Mouse (Mus musculus): ENCODE results near the gene Borcs6. TPM values are rescaled to one million over a fixed set of nuclear protein-coding genes. Genes with fewer than 3 reads are reported as not detected.
"Not testable (repeated sequence)": the region's sequence is repeated elsewhere in the genome, so short reads cannot be mapped to it uniquely, and the experiment has no call there.

Borcs6 gene
- polyA plus RNA-seq, 1 experiment from 2014 or later: 23.1 TPM

DNA sequence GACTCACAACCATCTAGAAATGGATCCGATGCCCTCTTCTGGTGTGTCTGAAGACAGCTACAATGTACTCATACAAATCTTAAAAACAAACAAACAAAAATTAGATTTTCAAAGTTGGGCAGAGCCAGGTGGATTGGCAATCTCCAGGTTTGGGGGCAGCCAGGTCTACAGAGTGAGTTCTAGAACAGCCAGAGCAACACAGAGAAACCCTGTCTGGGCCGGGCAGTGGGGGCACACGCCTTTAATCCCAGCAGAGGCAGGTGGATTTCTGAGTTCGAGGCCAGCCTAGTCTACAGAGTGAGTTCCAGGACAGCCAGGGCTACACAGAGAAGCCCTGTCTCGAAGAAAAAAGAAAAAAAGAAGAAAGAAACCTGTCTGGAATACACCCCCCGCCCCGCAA is 34.3 kb downstream of the Borcs6 start:
- peak overlapping the region; percentile 94; the same call in 1 of the 2 replicates for H3K4me2 ChIP-seq
- H3K9me3 ChIP-seq; H3K27me3 ChIP-seq; H3K4me3 ChIP-seq; ATAC-seq (ENCODE audit: low FRiP score, low read depth); H3K9ac ChIP-seq; H3K36me3 ChIP-seq: not testable (repeated sequence)
- peak overlapping the region; percentile 81 for H3K27ac ChIP-seq (replicated peaks)
- WGBS: 87% methylated on average over 7 of the region's 7 CpGs
- H3K4me1 ChIP-seq (replicated peaks): peaks cover 71% of the 10 kb centered on the region

DNA sequence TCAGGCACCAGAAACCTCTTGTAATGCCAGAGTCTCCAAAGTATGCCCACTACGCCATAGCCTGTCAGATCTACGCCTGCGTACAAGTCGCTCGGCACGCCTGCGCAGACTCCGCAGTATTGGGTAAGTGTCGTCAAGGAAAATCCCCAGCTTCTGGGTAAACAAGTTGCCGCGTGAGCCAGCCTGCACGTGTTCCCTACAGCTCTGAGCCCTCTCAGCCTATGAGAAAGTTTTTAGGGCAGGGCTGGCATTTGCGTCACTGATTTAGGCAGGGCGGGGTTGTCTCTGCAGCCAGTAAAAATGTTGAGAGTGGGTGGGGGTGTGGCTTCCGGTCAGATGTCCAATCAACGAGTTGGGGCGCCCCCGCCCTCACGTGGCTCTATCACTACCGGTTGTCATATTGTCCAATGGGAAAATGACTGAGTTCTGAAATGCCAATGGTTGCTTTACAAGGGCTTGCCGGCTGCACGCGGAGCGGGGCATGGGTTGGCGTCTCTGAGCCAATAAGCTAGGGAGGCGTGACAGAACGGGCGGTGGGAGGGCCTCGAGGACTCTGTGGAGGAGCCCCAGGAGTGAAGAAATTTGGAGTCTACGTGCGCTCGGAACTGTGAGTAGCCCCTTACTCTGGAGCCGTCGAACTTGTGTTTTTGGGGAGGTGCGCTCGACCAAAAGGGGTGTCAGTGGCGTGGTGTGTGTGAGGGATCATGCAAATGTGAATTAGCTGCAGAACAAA is 35.3 kb downstream of the Borcs6 start, which contains the start of gene Per1:
TSS of gene Per1 (plus strand) at position 521 of the 733 bp plus-strand sequence.
- no peaks in the 10 kb centered on the region for H3K27me3 ChIP-seq
- H3K4me3 ChIP-seq: peak within 1 kb of the TSS; percentile 48
- H3K9me3 ChIP-seq: no peaks in the 10 kb centered on the region
- H3K4me1 ChIP-seq (replicated peaks): peaks cover 73% of the 10 kb centered on the region
- peak within 1 kb of the TSS; percentile 81 for H3K27ac ChIP-seq (replicated peaks)
- peak within 1 kb of the TSS; percentile 94 for H3K4me2 ChIP-seq
- peak within 1 kb of the TSS; percentile 47 for H3K9ac ChIP-seq
- under 1% methylated on average over 37 of the region's 37 CpGs for WGBS
- ATAC-seq (ENCODE audit: low FRiP score, low read depth): peak; percentile 96
- H3K36me3 ChIP-seq: peaks cover 7% of the 10 kb centered on the region

DNA sequence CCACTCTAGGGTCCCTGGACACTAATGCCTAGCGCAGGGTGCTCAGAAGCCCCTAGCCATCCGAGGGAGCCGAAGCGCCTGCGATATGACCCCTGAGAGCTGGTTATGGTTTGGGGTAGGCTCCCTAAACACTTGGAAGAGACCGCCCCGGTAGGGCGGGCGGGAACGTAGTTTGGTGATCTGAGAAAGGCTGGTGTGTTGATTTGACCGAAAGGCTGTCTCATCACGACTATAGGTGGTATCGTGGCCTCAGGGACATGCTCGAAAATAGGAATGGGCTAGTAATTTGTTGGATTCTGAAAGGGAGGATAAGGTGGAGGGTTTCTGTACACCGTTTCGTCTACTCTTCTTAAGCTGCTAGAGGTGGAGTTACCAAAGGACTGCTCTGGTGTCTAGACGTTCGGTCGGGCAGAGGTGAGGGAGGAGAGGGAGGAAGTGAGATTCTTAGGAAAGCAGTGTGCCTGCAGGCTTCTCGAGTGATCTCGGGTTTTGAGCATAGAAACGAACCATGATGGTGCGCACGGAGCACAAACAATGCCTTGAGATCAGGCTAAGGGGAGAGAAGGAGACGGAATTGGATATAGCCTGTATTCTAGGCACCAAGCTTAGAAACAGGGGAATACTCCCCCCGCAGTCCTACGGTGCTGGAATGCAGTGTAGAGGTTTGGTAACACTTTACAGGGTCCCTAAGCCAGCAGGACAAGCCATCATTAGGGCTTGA is 36.2 kb downstream of the Borcs6 start:
- 3% methylated on average over 27 of the region's 27 CpGs for WGBS
- H3K4me2 ChIP-seq: peak overlapping the region; percentile 94
- peak overlapping the region; percentile 47 for H3K9ac ChIP-seq
- no peak for ATAC-seq (ENCODE audit: low FRiP score, low read depth)
- H3K9me3 ChIP-seq: no peaks in the 10 kb centered on the region
- H3K4me1 ChIP-seq (replicated peaks): peaks cover 73% of the 10 kb centered on the region
- H3K27ac ChIP-seq (replicated peaks): peak overlapping the region; percentile 74
- no peaks in the 10 kb centered on the region for H3K27me3 ChIP-seq
- peak overlapping the region; percentile 48 for H3K4me3 ChIP-seq
- peaks cover 5% of the 10 kb centered on the region for H3K36me3 ChIP-seq

DNA sequence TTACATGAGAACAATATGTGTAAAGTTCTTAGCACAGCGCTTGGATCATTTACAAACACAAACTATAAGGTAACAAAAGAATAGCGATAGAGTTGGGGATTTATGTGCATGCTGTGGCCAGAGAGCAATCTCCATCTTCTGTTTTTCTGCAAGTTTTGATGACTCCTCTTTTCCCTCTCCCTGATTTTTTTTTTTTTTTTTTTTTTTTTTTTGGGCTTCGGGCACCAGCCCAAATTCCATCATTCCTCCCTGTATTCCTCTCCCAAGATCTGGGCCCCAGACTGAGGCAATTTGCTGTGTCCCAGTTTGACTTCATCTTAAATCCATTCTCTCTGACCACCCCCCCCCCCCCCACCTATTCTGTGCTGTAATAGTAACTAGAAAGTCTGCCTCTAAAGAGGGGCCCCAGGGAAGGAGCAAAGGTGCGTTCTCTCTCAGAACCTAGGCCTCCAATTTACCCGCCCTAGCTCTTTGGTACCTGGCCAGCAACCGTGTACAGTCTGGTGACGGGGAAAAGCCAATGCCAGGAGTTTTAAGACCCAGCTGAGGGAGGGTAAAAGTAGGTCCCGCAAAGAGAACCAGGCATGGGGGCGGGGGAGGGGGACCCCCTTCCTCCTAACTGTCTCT is 37.0 kb downstream of the Borcs6 start:
- H3K4me1 ChIP-seq (replicated peaks): peaks cover 72% of the 10 kb centered on the region
- H3K27ac ChIP-seq (replicated peaks): peak overlapping the region; percentile 74
- 17% methylated on average over 9 of the region's 9 CpGs for WGBS

DNA sequence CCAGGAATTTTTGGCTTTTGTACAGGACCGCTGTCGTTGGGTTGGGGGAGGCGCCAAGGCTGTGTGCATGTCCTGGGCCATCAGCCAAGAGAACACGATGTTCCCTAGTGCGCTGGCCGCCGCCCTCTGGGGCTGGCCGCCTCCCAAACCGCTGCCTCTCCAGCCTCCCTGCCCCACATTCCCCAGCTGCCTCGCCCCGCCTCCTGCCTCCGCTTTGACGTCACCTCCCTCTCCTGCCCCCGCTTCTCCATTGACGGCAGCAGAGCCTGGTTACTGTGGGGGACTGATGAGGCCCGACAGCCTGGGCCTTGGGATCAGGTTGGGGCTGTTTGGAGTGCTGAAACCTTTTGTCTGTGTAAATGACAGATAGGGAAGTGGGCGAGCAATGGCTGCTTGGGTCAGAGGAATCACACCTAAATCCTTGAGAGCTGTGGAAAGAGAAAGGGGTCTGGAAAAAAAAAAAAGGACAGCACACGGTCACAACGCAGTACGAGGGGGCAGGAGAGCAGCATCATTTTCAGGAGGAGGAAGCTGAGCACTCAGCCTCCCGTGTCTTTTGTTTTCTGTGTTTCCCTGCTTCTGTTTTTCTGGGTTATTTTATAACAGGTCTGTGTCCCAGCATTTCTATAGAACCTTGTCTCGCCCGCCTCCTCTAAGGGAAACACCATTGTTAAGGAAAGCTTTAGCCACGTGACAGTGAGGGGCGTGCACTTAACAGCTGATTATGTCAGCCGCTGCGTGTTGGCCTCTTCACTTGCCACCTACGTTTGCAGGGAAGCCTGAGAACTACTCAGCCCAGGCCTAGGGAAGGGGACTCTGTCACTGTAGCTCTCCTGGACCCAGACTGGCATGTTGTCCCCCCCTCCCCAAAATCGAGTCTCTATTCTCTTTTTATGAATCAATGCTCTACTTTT is 37.7 kb downstream of the Borcs6 start:
- Histone ChIP-seq H3K36me3 (peaks cover 11% of the 10 kb centered on the region), H3K4me2 (peak overlapping the region; percentile 94), H3K9me3 (no peaks in the 10 kb centered on the region), H3K9ac (peak overlapping the region; percentile 35), H3K27me3 (no peaks in the 10 kb centered on the region), H3K4me1 (replicated peaks) (peaks cover 72% of the 10 kb centered on the region), H3K4me3 (peak overlapping the region; percentile 31), H3K27ac (replicated peaks) (peak overlapping the region; percentile 74)
- no peak for ATAC-seq (ENCODE audit: low FRiP score, low read depth)
- under 1% methylated on average over 29 of the region's 29 CpGs for WGBS

More for the DNA sequence above, 37.0 kb downstream of the Borcs6 start:
- Histone ChIP-seq H3K9me3 (no peaks in the 10 kb centered on the region), H3K27me3 (no peaks in the 10 kb centered on the region), H3K4me3 (peak overlapping the region; percentile 48), H3K9ac (peak overlapping the region; percentile 47), H3K4me2 (peak overlapping the region; percentile 94), H3K36me3 (peaks cover 5% of the 10 kb centered on the region)
- ATAC-seq (ENCODE audit: low FRiP score, low read depth): no peak

DNA sequence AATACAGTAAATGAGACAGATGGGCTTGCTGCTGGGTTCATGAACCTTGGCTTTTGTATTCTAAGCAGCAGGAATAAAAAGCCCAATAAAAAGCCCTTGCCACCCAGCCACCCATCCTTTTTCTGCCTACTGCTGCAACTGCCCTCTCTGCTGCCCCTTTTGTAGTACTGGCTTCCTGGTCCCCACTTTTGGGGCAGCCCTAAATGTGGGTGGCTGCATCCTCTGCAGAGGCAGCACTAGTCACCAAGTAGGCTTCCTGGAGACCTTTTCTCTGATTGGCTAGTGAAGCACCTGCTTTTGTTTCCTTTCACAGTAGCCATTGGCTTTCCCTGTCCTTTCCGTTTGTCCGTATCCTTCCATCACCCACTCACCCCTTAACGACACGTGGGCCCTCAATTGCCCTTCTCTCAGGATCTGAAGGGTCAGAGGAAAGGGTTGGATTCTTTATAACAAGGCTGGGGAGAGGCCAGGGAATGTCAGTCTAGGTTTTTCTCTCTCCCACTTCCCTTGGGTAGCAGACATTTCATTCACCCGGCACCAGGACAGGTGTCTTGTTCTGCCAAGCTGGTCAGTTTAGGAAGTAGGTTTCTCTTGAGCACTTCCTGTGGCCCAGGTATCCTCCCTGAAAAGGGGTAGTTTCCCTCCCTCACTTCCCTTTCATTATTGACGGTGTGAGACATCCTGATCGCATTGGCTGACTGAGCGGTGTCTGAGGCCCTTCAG is 38.7 kb downstream of the Borcs6 start:
- Histone ChIP-seq H3K9ac (peak overlapping the region; percentile 62), H3K27me3 (no peaks in the 10 kb centered on the region), H3K36me3 (peaks cover 16% of the 10 kb centered on the region), H3K4me2 (peak overlapping the region; percentile 94), H3K4me3 (peak overlapping the region; percentile 47), H3K27ac (replicated peaks) (peak overlapping the region; percentile 74), H3K4me1 (replicated peaks) (peaks cover 72% of the 10 kb centered on the region), H3K9me3 (no peaks in the 10 kb centered on the region)
- ATAC-seq (ENCODE audit: low FRiP score, low read depth): no peak
- WGBS: 17% methylated on average over 8 of the region's 8 CpGs

DNA sequence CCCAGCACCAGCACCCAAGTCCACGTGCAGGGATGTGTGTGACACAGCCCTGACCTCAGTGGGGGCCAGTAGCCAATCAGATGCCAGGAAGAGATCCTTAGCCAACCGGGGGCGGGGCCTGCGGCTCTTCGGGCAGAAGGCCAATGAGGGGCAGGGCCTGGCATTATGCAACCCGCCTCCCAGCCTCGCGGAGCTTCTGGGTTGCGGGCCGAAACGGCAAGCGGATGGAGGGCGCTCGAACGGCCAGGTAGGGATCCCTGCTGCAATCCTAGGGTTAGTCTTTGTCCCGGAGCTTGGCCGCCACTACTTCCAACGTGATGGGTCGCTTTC is 39.2 kb downstream of the Borcs6 start:
- peaks cover 21% of the 10 kb centered on the region for H3K36me3 ChIP-seq
- peak overlapping the region; percentile 62 for H3K9ac ChIP-seq
- H3K4me2 ChIP-seq: peak overlapping the region; percentile 94
- no peaks in the 10 kb centered on the region for H3K27me3 ChIP-seq
- H3K9me3 ChIP-seq: no peaks in the 10 kb centered on the region
- WGBS: under 1% methylated on average over 19 of the region's 19 CpGs
- H3K4me1 ChIP-seq (replicated peaks): peaks cover 72% of the 10 kb centered on the region
- H3K4me3 ChIP-seq: peak overlapping the region; percentile 47
- peak overlapping the region; percentile 74 for H3K27ac ChIP-seq (replicated peaks)
- peak; percentile 1; the same call in 1 of the 2 replicates for ATAC-seq (ENCODE audit: low FRiP score, low read depth)

DNA sequence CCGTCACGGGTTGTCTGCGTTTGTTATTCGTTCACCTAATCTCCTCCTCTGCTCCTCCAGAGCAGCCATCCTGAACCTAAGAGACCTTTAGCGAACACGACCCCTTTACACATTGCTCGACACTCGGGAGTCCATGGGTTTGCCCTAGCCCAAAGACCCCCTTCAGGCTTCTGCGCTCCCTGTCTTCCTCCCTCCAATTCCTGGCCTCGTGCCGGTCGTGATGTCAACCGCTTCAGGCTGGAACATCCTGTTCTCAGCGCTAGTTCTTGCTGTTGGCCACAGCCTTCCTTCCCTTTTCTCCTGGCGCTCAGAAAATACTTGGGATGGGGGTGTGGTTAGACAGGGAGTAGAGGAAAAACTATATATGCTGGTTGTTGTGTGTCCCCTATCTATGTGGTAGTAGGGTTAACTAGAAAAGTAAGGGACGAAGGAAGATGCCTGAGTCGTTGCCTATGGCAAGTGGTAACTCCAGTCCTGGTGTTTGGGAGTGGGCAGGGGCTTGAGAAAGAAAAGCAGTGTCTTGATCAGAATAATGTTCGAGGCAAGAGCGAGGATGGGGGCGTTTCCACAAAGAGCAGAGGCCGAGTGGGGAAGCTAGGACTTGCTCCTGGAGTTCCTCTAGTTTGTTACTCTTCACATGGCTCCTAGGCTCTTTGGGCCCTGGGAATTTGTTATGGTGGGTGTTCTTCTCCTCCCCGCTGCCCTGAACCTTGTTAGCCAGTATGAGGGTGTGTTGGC is 39.8 kb downstream of the Borcs6 start:
- Histone ChIP-seq H3K4me2 (peak overlapping the region; percentile 94), H3K4me1 (replicated peaks) (peaks cover 65% of the 10 kb centered on the region), H3K27ac (replicated peaks) (peak overlapping the region; percentile 74), H3K9me3 (no peaks in the 10 kb centered on the region), H3K27me3 (no peaks in the 10 kb centered on the region), H3K36me3 (peaks cover 27% of the 10 kb centered on the region), H3K9ac (peak overlapping the region; percentile 62), H3K4me3 (peak overlapping the region; percentile 47)
- no peak for ATAC-seq (ENCODE audit: low FRiP score, low read depth)
- 1% methylated on average over 22 of the region's 22 CpGs for WGBS

DNA sequence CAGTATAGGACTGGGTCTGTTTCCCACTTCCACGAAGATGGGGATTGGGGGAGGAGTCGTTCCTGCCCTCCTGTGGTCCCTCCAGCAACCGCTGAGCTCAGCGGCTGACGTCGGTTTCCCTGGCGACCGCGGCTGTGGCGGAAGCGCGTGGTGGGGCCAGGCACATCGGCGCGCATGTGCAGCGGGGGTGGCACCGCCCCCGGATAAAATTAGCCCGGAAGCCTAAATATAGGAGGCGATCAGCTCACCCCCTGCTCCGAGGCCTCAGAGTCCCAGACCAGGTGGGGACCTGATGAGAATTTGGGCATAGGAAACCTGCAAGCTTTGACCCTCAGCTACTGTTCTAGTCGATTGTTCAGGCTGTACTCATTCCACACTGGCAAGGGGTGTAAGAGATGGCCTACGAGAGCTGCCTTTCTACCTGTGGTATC is 40.4 kb downstream of the Borcs6 start:
- Histone ChIP-seq H3K4me2 (peak overlapping the region; percentile 94), H3K36me3 (peaks cover 33% of the 10 kb centered on the region), H3K9me3 (no peaks in the 10 kb centered on the region), H3K27me3 (no peaks in the 10 kb centered on the region), H3K9ac (peak overlapping the region; percentile 62), H3K4me1 (replicated peaks) (peaks cover 63% of the 10 kb centered on the region), H3K27ac (replicated peaks) (peak overlapping the region; percentile 74), H3K4me3 (peak overlapping the region; percentile 47)
- peak; percentile 31; the same call in 1 of the 2 replicates for ATAC-seq (ENCODE audit: low FRiP score, low read depth)
- WGBS: under 1% methylated on average over 23 of the region's 23 CpGs

DNA sequence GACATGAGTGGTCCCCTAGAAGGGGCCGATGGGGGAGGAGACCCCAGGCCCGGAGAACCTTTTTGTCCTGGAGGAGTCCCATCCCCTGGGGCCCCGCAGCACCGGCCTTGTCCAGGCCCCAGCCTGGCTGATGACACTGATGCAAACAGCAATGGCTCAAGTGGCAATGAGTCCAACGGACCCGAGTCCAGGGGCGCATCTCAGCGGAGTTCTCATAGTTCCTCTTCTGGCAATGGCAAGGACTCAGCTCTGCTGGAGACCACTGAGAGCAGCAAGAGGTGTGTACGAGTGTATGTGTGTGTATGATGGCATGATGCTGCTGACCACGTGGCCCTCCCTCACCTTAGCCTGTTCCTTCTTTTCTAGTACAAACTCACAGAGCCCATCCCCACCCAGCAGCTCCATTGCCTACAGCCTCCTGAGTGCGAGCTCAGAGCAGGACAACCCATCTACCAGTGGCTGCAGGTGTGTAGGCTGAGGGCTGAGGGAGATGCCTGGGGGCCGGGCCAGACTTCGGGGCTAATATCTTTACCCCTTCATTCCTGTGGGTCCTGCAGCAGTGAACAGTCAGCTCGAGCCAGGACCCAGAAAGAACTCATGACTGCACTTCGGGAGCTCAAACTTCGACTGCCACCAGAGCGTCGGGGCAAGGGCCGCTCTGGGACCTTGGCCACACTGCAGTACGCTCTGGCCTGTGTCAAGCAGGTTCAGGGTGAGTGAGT is 41.3 kb downstream of the Borcs6 start:
- Histone ChIP-seq H3K9me3 (no peaks in the 10 kb centered on the region), H3K27me3 (no peaks in the 10 kb centered on the region), H3K9ac (peak overlapping the region; percentile 62; the same call in 1 of the 2 replicates), H3K4me3 (peak overlapping the region; percentile 47), H3K36me3 (peaks cover 42% of the 10 kb centered on the region), H3K4me2 (peak overlapping the region; percentile 94), H3K4me1 (replicated peaks) (peaks cover 55% of the 10 kb centered on the region), H3K27ac (replicated peaks) (peak overlapping the region; percentile 74)
- 92% methylated on average over 20 of the region's 20 CpGs for WGBS
- ATAC-seq (ENCODE audit: low FRiP score, low read depth): no peak
